Mouse (Mus musculus): ENCODE data around the gene Ly6g6d.
A peak's percentile ranks its signal among the peaks of the same experiment; 100 is the strongest.

The Ly6g6d gene

GRCm38 (mm10) chr17:35068213-35068914 is 9.5 kb downstream of the Ly6g6d start:
- no peak for DNase-seq

DNA sequence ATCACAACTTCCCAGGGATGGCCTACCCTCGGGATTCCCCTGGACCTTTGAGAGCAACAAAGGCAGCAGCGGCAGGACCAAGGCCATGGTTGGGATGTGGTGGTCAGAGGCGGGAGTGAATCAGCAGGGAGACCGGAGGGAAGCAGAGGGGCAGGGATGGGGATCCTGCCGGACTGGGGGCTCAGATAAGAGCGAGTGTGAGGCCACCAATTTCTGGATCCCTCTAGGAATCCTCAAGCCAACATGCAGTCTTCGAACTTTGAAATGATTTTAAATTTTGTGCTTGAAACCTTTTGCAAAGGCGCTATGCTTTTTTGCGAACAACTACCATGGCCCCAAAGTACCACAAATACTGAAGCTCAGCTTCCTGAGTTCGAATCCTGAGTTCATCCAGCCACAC is 11.8 kb downstream of the Ly6g6d start, which contains the start of gene Mpig6b:
Gene Mpig6b, minus strand, starts transcription at position 101 of the 400 bp plus-strand sequence.
- no peak for DNase-seq

DNA sequence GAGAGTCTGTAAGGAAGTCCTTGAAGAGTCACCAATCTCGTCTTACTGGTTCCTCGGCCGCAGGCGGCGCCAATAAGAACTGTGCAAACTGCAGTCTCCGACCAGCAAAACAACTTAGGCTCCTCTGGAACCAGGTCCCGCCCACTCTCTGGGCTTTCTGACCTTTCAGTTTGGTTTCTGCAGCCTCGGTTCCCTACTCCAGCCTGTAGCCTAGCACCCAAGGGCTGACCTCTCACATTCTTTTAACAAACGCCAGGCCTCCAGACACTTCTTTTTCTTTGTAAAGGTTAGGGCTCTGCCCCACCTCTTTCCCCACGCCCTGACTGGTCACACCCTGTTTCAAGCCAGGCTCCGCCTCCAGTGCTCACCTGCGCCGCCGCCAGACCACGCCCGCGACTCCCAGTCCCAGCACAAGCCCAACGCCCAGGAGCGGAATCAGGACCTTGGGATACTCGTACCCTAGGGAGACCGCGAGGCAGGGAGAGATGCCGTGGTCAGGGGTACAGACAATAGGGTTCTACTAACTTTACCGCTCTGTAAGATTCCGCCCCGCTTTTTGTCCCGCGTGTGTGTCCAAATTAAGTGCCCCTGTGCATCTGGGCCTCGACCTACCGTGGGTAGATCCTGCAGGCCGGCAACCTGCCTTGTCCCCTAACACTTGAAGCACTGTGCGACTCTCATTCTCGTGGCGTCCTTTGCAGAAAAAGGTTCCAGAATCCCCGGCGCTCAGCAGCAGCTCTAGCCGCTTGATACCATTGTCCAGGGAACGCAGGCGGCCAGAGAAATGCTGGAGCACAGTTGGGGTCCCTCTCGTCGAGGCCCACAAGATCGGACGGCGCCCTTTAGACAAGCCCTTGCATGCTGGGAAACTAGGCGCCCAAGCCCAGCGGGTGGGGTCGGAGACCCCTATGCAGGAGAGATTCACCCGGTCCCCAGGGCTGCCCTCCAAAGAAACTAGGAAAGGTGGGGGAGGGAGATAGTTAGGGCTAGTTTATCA is 12.6 kb downstream of the Ly6g6d start, which contains the start of gene Ly6g6c:
Gene Ly6g6c, plus strand, starts transcription at position 438 of the 997 bp plus-strand sequence.
- DNase-seq = peak; percentile 92

- no peak for DNase-seq
Observed at GRCm38 (mm10) chr17:35064378-35064877, 13.4 kb downstream of the Ly6g6d start.

DNA sequence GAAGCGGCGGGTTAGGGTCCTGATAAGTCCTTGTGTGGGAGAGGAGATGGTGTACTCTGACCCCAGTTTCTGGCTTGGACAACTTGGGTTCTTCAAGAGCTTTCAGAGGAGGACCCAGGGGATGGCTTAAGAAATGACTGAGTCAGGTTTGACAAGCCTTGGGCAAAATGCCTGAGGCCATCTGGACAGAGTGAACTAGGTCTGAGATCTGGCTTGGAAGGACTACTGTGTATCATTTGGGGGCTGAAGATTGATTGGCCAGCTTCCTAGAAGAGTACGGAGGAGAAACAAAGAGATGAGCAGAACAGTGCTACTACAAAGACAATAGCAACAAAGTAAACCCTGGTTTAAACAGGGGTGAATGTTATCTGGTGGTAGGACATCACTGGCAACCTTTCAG is 14.4 kb downstream of the Ly6g6d start:
- DNase-seq = no peak

GRCm38 (mm10) chr17:35061299-35061698 is 16.6 kb downstream of the Ly6g6d start:
- DNase-seq = no peak

DNA sequence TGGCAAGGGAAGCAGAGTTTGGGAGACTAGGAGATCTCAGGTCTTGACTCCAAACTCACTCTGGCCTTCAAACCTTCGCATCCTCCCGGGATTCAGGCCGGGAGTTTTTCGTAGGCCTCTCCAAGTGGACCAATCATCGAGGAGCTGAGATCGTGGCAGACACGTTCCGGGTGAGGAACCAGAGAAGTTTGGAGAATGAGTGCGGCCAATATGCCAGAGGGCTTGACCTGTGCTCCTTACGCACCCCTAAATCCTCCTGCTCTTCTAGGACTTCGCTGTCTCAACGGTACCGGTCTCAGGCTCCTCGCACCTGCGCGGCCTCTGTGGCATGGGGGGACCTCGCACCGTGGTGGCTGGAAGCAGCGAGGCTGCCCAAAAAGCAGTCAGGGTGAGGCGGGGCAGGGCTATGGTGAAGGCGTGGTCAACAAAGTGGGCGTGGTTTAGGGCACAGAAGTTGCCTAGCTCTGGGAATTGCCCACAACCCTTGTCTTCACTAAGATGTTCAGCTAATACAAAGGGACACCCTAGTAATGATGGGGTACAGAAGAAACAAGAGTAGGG is 17.0 kb downstream of the Ly6g6d start:
- DNase-seq = peak; percentile 65

DNA sequence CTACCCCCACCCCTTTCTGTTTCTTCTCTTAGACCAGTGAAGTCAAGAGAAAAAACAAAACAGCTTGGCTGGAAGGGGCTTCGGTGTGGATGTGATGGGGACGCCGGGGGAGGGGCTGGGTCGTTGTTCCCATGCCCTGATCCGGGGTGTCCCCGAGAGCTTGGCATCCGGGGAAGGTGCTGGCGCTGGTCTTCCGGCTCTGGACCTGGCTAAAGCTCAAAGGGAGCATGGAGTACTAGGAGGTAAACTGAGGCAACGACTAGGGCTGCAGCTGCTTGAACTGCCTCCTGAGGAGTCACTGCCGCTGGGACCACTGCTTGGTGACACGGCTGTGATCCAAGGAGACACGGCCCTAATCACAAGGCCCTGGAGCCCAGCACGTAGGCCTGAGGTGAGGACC is 17.8 kb downstream of the Ly6g6d start:
- DNase-seq = no peak

DNA sequence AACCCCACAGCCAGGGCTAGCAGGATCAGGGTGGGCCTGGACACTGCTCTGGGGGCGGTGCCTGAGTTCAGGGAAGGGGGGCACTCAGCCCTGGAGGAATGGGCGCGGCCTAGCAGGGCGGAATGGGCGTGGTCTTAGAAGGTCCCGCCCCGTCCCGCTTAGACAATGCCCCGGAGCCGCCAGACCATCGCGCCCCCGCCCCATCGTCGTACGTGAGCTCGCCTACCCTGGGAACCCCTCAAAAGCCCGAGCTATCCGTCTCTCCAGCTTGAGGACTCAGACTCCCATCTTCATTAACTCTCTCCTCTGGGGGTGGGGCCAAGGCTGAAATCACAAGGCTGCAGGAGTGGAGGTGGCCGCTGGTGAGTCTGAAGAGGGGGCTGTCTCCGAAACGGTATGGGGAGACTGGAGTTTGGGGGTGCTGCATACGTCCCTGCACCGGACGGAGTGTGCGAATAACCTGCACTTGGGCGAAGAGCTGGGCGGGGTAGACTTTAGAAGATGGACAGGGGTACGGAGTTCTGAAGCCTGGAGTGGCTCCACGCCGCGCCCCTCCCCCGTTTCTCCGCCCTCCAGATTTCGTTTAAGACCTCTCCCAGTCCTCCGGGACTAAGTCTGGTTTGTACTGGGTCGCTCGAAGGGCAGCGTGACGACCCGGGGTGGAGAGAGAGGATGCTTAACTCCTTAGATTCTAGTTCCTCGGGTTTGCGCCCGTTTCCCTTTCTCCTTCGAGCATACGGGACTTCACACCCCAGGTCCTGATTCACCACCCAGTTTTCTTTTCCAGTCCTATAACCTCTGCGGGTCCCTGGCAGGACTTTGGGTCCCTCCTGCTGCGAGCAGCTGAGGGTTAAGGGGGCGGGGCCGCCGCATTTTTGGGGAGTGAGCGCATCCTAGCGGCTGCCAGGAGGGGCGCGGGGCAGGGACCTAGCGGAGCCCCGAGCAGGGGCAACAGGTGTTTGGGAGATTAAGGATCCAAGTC is 18.7 kb downstream of the Ly6g6d start, which contains the start of gene Ddah2:
Gene Ddah2, plus strand, starts transcription at position 125 of the 982 bp plus-strand sequence.
- peak; percentile 96 for DNase-seq

DNA sequence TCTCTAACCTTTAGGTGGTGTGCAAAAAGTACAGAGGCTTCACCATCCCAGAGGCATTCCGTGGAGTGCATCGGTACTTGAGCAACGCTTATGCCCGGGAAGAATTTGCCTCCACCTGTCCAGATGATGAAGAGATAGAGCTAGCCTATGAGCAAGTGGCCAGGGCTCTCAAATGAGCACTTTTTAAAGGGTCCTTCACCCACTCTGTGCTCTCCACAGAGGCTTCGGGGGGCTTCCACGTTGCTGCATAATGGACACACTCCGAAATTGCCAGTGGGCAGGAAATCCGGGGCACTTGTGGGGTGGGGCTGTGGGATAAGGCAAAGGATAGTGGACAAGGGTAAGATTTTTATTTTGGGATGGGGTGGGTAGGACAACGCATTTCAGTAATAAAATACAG is 19.5 kb downstream of the Ly6g6d start:
- no peak for DNase-seq

- DNase-seq = no peak
Observed at GRCm38 (mm10) chr17:35057090-35057489, 20.8 kb downstream of the Ly6g6d start.

GRCm38 (mm10) chr17:35055691-35056495 is 22.0 kb downstream of the Ly6g6d start:
- peak; percentile 59 for DNase-seq

DNA sequence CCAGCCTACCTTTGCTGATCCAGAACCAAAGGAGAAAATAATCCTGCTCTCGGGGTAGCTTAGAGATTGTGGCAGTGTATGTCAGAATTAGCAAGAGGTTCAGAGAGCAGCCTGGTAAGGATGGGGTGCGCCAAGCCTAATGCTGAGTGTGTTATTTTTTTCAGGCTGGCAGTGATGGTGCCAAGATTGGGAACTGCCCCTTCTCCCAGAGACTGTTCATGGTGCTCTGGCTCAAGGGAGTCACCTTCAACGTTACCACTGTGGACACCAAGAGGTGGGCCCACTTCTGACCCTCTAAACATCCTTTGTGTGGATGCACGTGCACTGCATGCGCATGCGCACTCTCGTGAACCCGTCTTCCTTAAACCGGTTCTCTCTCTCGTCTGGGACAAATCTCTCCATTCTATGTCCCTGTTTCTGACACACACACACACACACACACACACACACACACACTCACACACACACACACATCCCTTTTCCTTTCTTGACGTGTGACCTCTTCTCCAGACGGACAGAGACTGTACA is 25.5 kb downstream of the Ly6g6d start:
- DNase-seq = no peak

GRCm38 (mm10) chr17:35051156-35052086 is 26.4 kb downstream of the Ly6g6d start:
- DNase-seq = peak; percentile 93

GRCm38 (mm10) chr17:35050126-35050750 is 27.6 kb downstream of the Ly6g6d start:
- DNase-seq = peak; percentile 90

DNA sequence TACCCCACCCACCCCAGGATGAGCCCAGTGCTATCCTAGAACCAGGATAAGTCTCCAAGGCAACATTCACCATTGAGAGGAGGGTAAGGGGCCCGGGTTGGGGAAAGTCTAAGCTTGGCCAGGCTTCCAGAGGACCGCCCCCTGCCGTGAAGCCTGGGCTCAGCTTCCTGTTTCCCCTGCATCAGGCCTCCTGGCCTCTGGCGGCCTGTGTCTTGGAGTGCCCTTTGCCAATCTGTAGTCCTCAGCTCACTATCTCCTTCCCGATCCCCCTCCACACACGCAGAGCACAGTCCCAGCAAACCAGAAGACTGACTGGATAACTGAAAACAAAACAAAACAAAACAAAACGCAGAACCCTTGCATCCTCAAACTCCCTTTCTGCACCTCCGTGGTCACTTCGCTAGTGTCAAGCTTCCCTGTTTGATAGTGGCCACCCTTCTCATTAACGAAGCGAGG is 28.3 kb downstream of the Ly6g6d start, which contains the start of gene Clic1:
Gene Clic1, plus strand, starts transcription at position 406 of the 456 bp plus-strand sequence.
- DNase-seq = peak; percentile 74

DNA sequence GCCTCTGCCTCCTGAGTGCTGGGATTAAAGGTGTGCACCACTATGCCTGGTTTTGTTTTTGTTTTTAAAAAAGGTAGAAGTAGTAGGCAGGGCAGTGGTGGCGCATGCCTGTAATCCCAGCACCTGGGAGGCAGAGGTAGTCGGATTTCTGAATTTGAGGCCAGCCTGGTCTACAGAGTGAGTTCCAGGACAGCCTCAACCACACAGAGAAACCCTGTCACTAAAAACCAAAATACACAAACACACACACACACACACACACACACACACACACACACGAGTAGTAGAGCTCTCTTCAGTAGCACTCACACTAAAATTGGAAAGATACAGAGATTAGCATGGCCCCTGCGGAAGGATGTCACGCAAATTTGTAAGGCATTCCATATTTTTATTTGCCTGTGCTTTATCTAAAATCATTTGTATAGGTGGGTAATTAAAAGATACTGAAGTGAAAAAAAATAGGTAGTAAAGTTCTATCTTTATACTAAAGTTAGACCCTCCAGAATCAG is 28.9 kb downstream of the Ly6g6d start:
- no peak for DNase-seq

Measured in lung, postnatal 36 days (tissue).